Mouse (Mus musculus): ENCODE measurements at regions not wholly inside any gene's neighbourhood (a gene's known extent, or its start where the extent isn't known, plus 50 kb on each side); places are given as distances from the start of the nearest gene placed in this dataset.

GRCm38 (mm10) chr1:153977963-153978726 is 78.1 kb upstream of the Teddm2 start:
- no peak for TF ChIP-seq CTCF (IDR thresholded peaks at IDR 0.05; ENCODE audit: low read depth)
- no peak for TF ChIP-seq EP300 (IDR thresholded peaks at IDR 0.05; ENCODE audit: low read depth)
